Mouse (Mus musculus) bone marrow macrophage, adult 2 months (primary cell): ENCODE results near the gene Rbm33.

Experiments used
- CTCF ChIP-seq: IDR thresholded peaks from 2 replicates; pipeline ENCODE4 v1.5.1; 2012; ENCODE audit warnings: low read depth, mild to moderate bottlenecking, low read length, moderate library complexity
- POLR2A ChIP-seq: IDR thresholded peaks from 2 replicates; pipeline ENCODE4 v1.6.1; 2012; ENCODE audit warnings: mild to moderate bottlenecking, low read depth, low read length, borderline replicate concordance

- no peak for TF ChIP-seq POLR2A
- no peak for TF ChIP-seq CTCF
Observed at GRCm38 (mm10) chr5:28299346-28299745, 17.6 kb upstream of the Rbm33 start.
